Mouse (Mus musculus): ENCODE results near the gene Olfr169. TPM values are rescaled to one million over a fixed set of nuclear protein-coding genes. Genes with fewer than 3 reads are reported as not detected.
"Not testable (repeated sequence)": the region's sequence is repeated elsewhere in the genome, so short reads cannot be mapped to it uniquely, and the experiment has no call there.

The Olfr169 gene
- total RNA-seq (2021), result not detected
- long read RNA-seq, experiment 1, result 0 reads
- long read RNA-seq, experiment 2, result 0 reads

GRCm38 (mm10) chr16:19571709-19572108 lies at the start of gene Olfr169:
TSS of gene Olfr169 (minus strand) at chr16:19571809.
- DNase-seq (ENCODE audit: low spot score in 2 of 2); H3K4me3 ChIP-seq; H3K27ac ChIP-seq: not testable (repeated sequence)

- H3K27ac ChIP-seq; H3K4me3 ChIP-seq; DNase-seq (ENCODE audit: low spot score in 2 of 2): not testable (repeated sequence)
Observed at GRCm38 (mm10) chr16:19611782-19612181, 40.2 kb upstream of the Olfr169 start, which contains the start of gene Olfr170. TSS of gene Olfr170 (minus strand) at chr16:19611882.

GRCm38 (mm10) chr16:19603166-19603565 lies 31.6 kb upstream of the Olfr169 start:
- no peak overlapping the region for H3K27ac ChIP-seq
- TF ChIP-seq CTCF (conservative IDR thresholded peaks at IDR 0.05), result no peak
- H3K4me3 ChIP-seq, result no peak overlapping the region
- DNase-seq (ENCODE audit: low spot score in 2 of 2), result no peak

- not testable (repeated sequence) for H3K4me3 ChIP-seq; DNase-seq (ENCODE audit: low spot score in 2 of 2); H3K27ac ChIP-seq
Observed at GRCm38 (mm10) chr16:19553429-19553828, 18.2 kb downstream of the Olfr169 start.

GRCm38 (mm10) chr16:19552246-19552645 lies 19.4 kb downstream of the Olfr169 start:
- H3K27ac ChIP-seq; DNase-seq (ENCODE audit: low spot score in 2 of 2); H3K4me3 ChIP-seq: not testable (repeated sequence)

- no peak within 1 kb of the TSS for H3K4me3 ChIP-seq
- no peak for DNase-seq (ENCODE audit: low spot score in 2 of 2)
- TF ChIP-seq CTCF (conservative IDR thresholded peaks at IDR 0.05), result no peak
- no peak within 1 kb of the TSS for H3K27ac ChIP-seq
Observed at GRCm38 (mm10) chr16:19535455-19535854, 36.2 kb downstream of the Olfr169 start, which contains the start of gene Olfr168. TSS of gene Olfr168 (minus strand) at chr16:19535555.

GRCm38 (mm10) chr16:19522166-19522565 lies 49.4 kb downstream of the Olfr169 start, which contains the start of gene Olfr167:
TSS of gene Olfr167 (minus strand) at chr16:19522266.
- no peak for TF ChIP-seq CTCF (conservative IDR thresholded peaks at IDR 0.05)
- no peak for DNase-seq (ENCODE audit: low spot score in 2 of 2)
- H3K27ac ChIP-seq, result no peak within 1 kb of the TSS
- no peak within 1 kb of the TSS for H3K4me3 ChIP-seq

Other genes starting within 250 kb of the Olfr169 start
- gene Olfr165, start 148.7 kb downstream of the Olfr169 start, total RNA-seq (2021), result not detected
- not detected for gene Olfr166, start 88.1 kb downstream of the Olfr169 start, total RNA-seq (2021)
- gene Olfr167, start 49.5 kb downstream of the Olfr169 start, total RNA-seq (2021), result not detected
- not detected for gene Olfr168, start 36.3 kb downstream of the Olfr169 start, total RNA-seq (2021)
- not detected for gene Olfr170, start 40.1 kb upstream of the Olfr169 start, total RNA-seq (2021)
- not detected for gene Olfr171, start 58.1 kb upstream of the Olfr169 start, total RNA-seq (2021)
- gene Lamp3, start 134.6 kb upstream of the Olfr169 start, total RNA-seq (2021), result under 1 TPM; 0.10 TPM
- under 1 TPM; 0.54 to 0.61 TPM for gene B3gnt5, start 188.4 kb upstream of the Olfr169 start, total RNA-seq (2021)

All from layer of hippocampus, adult 2 months (tissue).